Mouse (Mus musculus) E14TG2a.4 (cell line): ENCODE data around the gene Ubb.

Experiments used
- CTCF ChIP-seq: conservative IDR thresholded peaks from 2 replicates; pipeline ENCODE4 v1.5.1; 2014; ENCODE audit warnings: low read length
- NANOG ChIP-seq: IDR thresholded peaks from 2 replicates; pipeline ENCODE4 v1.6.1; 2014; ENCODE audit warnings: borderline replicate concordance, low read length, mixed read lengths

DNA sequence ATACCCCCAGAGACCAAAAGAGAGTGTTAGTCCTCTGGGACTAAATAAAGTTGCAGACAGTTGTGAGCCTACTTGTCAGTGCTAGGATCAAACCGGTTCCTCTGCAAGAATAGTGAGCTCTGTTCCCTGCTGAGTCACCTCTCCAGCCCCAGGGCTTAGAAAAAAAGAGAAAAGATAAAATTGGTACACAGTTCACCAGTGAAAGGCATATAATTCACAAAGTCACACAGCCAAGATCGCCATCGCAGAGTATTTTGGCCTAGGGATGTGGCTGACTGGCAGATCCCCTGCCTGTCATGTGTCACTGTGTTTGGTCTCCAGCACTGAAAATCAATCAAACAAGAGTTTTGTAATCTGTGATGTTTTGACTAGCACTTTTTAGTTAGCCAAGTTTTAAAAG, 17.3 kb downstream of the Ubb start:
- TF ChIP-seq NANOG (no peak), CTCF (no peak)
